Mouse (Mus musculus) heart, embryonic 15.5 days (tissue): ENCODE data around the gene Abcg8. TPM values are rescaled to one million over a fixed set of nuclear protein-coding genes. Genes with fewer than 3 reads are reported as not detected.

Source experiments
- ATAC-seq: fragments of 200-750 bp; cut with Nextera tagmentation; replicated peaks from 2 replicates; pipeline ENCODE4 v1.8.0; 2017; ENCODE audit warnings: low read depth, moderate TSS enrichment; ENCODE audit not compliant: insufficient number of reproducible peaks, insufficient read depth, low FRiP score
- H3K27ac ChIP-seq: fragments of 300-500 bp; sonication (generic); 2 replicates; pipeline ENCODE4 v1.5.1; 2015; ENCODE audit warnings: mild to moderate bottlenecking, inconsistent platforms
- H3K27me3 ChIP-seq: fragments of 300-500 bp; sonication (generic); 2 replicates; pipeline ENCODE4 v1.6.1; 2015; ENCODE audit warnings: inconsistent platforms
- H3K36me3 ChIP-seq: fragments of 300-500 bp; sonication (generic); 2 replicates; pipeline ENCODE4 v1.6.1; 2015; ENCODE audit warnings: mild to moderate bottlenecking, inconsistent platforms
- H3K4me1 ChIP-seq: fragments of 300-500 bp; sonication (generic); replicated peaks from 2 replicates; pipeline ENCODE4 v1.6.1; 2015; ENCODE audit warnings: inconsistent platforms
- H3K4me2 ChIP-seq: fragments of 300-500 bp; sonication (generic); 2 replicates; pipeline ENCODE4 v1.6.1; 2015; ENCODE audit warnings: inconsistent platforms, mild to moderate bottlenecking, moderate library complexity
- H3K4me3 ChIP-seq: fragments of 300-500 bp; sonication (generic); 2 replicates; pipeline ENCODE4 v1.5.1; 2015; ENCODE audit warnings: mild to moderate bottlenecking, inconsistent platforms
- H3K9ac ChIP-seq: fragments of 300-500 bp; sonication (generic); 2 replicates; pipeline ENCODE4 v1.6.1; 2015; ENCODE audit warnings: mild to moderate bottlenecking, inconsistent platforms
- H3K9me3 ChIP-seq: fragments of 300-500 bp; sonication (generic); replicated peaks from 2 replicates; pipeline ENCODE4 v1.6.1; 2016; ENCODE audit warnings: inconsistent platforms
- WGBS: fragments of 180-500 bp; shearing (Covaris S2); methylation state at CpG from one replicate; pipeline ENCODE4 v1.1.7; 2015; ENCODE audit warnings: mixed read lengths; 5-methylcytosine and 5-hydroxymethylcytosine counted together
- polyA plus RNA-seq: library from polyadenylated mRNA; unstranded; fragments of >200 nt; fragmentation: Nextera tagmentation; extraction: Ambion mirVana; gene quantifications from 2 replicates; pipeline ENCODE4 v1.2.1, GENCODE M21; 2015

The Abcg8 gene
- polyA plus RNA-seq, 1 experiment from 2014 or later, result not detected

- Histone ChIP-seq H3K27ac (no peak overlapping the region), H3K27me3 (no peaks in the 10 kb centered on the region), H3K4me1 (no peaks in the 10 kb centered on the region), H3K4me3 (no peak overlapping the region), H3K9ac (no peak overlapping the region), H3K36me3 (no peaks in the 10 kb centered on the region), H3K4me2 (no peak overlapping the region), H3K9me3 (no peaks in the 10 kb centered on the region)
- WGBS, result 33% methylated on average over 5 of the region's 5 CpGs
- no peak for ATAC-seq
These were observed 17.9 kb upstream of the Abcg8 start for GRCm38 (mm10) chr17:84658195-84658594.

GRCm38 (mm10) chr17:84658951-84659350, 17.2 kb upstream of the Abcg8 start:
- H3K4me1 ChIP-seq, result no peaks in the 10 kb centered on the region
- no peak overlapping the region for H3K27ac ChIP-seq
- no peak overlapping the region for H3K9ac ChIP-seq
- no peak for ATAC-seq
- 71% methylated on average over 8 of the region's 8 CpGs for WGBS
- no peaks in the 10 kb centered on the region for H3K9me3 ChIP-seq
- no peak overlapping the region for H3K4me2 ChIP-seq
- H3K36me3 ChIP-seq, result no peaks in the 10 kb centered on the region
- no peak overlapping the region for H3K4me3 ChIP-seq
- H3K27me3 ChIP-seq, result no peaks in the 10 kb centered on the region

GRCm38 (mm10) chr17:84665053-84665452, 11.0 kb upstream of the Abcg8 start:
- Histone ChIP-seq H3K4me3 (no peak overlapping the region), H3K9me3 (no peaks in the 10 kb centered on the region), H3K36me3 (no peaks in the 10 kb centered on the region), H3K27ac (no peak overlapping the region), H3K27me3 (no peaks in the 10 kb centered on the region), H3K9ac (no peak overlapping the region), H3K4me2 (no peak overlapping the region), H3K4me1 (peaks cover 3% of the 10 kb centered on the region)
- 36% methylated on average over 10 of the region's 10 CpGs for WGBS
- ATAC-seq, result no peak

GRCm38 (mm10) chr17:84665691-84666090, 10.4 kb upstream of the Abcg8 start:
- no peak overlapping the region for H3K27ac ChIP-seq
- no peak for ATAC-seq
- H3K4me1 ChIP-seq, result peaks cover 3% of the 10 kb centered on the region
- no peaks in the 10 kb centered on the region for H3K27me3 ChIP-seq
- no peaks in the 10 kb centered on the region for H3K9me3 ChIP-seq
- no peak overlapping the region for H3K4me2 ChIP-seq
- 33% methylated on average over 9 of the region's 9 CpGs for WGBS
- H3K36me3 ChIP-seq, result no peaks in the 10 kb centered on the region
- H3K4me3 ChIP-seq, result no peak overlapping the region
- H3K9ac ChIP-seq, result no peak overlapping the region

- H3K4me2 ChIP-seq, result no peak overlapping the region
- no peak for ATAC-seq
- 81% methylated on average over 3 of the region's 3 CpGs for WGBS
- no peaks in the 10 kb centered on the region for H3K27me3 ChIP-seq
- no peaks in the 10 kb centered on the region for H3K36me3 ChIP-seq
- H3K27ac ChIP-seq, result no peak overlapping the region
- H3K9ac ChIP-seq, result no peak overlapping the region
- H3K4me3 ChIP-seq, result no peak overlapping the region
- H3K9me3 ChIP-seq, result no peaks in the 10 kb centered on the region
- H3K4me1 ChIP-seq, result peaks cover 3% of the 10 kb centered on the region
These were observed 8.3 kb upstream of the Abcg8 start for GRCm38 (mm10) chr17:84667848-84668247.

GRCm38 (mm10) chr17:84672376-84673369, 3.4 kb upstream of the Abcg8 start:
- Histone ChIP-seq H3K9ac (no peak overlapping the region), H3K9me3 (no peaks in the 10 kb centered on the region), H3K27me3 (peaks cover 17% of the 10 kb centered on the region; the same call in 1 of the 2 replicates), H3K4me1 (peaks cover 11% of the 10 kb centered on the region; the same call in 1 of the 2 replicates), H3K27ac (no peak overlapping the region), H3K36me3 (no peaks in the 10 kb centered on the region), H3K4me3 (no peak overlapping the region), H3K4me2 (no peak overlapping the region)
- no peak for ATAC-seq
- 68% methylated on average over 16 of the region's 16 CpGs for WGBS

- peaks cover 11% of the 10 kb centered on the region; the same call in 1 of the 2 replicates for H3K4me1 ChIP-seq
- 48% methylated on average over 7 of the region's 7 CpGs for WGBS
- H3K9ac ChIP-seq, result no peak overlapping the region
- no peak overlapping the region for H3K27ac ChIP-seq
- ATAC-seq, result no peak
- H3K9me3 ChIP-seq, result no peaks in the 10 kb centered on the region
- no peaks in the 10 kb centered on the region for H3K36me3 ChIP-seq
- no peak overlapping the region for H3K4me2 ChIP-seq
- no peak overlapping the region for H3K4me3 ChIP-seq
- peaks cover 17% of the 10 kb centered on the region; the same call in 1 of the 2 replicates for H3K27me3 ChIP-seq
These were observed 2.1 kb upstream of the Abcg8 start for GRCm38 (mm10) chr17:84674048-84674447.

GRCm38 (mm10) chr17:84675204-84675603, 898 bp upstream of the Abcg8 start:
- Histone ChIP-seq H3K4me2 (no peak overlapping the region), H3K27me3 (peaks cover 17% of the 10 kb centered on the region; the same call in 1 of the 2 replicates), H3K36me3 (no peaks in the 10 kb centered on the region), H3K4me3 (no peak overlapping the region), H3K9ac (no peak overlapping the region), H3K4me1 (peaks cover 11% of the 10 kb centered on the region; the same call in 1 of the 2 replicates), H3K9me3 (no peaks in the 10 kb centered on the region), H3K27ac (no peak overlapping the region)
- no peak for ATAC-seq
- 47% methylated on average over 4 of the region's 4 CpGs for WGBS

GRCm38 (mm10) chr17:84677595-84677994, 1.5 kb downstream of the Abcg8 start:
- no peaks in the 10 kb centered on the region for H3K9me3 ChIP-seq
- no peak overlapping the region for H3K4me3 ChIP-seq
- peaks cover 11% of the 10 kb centered on the region; the same call in 1 of the 2 replicates for H3K4me1 ChIP-seq
- no peaks in the 10 kb centered on the region for H3K36me3 ChIP-seq
- no peak overlapping the region for H3K27ac ChIP-seq
- ATAC-seq, result no peak
- H3K27me3 ChIP-seq, result peaks cover 17% of the 10 kb centered on the region; the same call in 1 of the 2 replicates
- no peak overlapping the region for H3K4me2 ChIP-seq
- 85% methylated on average over 11 of the region's 11 CpGs for WGBS
- no peak overlapping the region for H3K9ac ChIP-seq

- Histone ChIP-seq H3K4me2 (no peak overlapping the region), H3K4me3 (no peak overlapping the region), H3K27me3 (no peaks in the 10 kb centered on the region), H3K27ac (no peak overlapping the region), H3K4me1 (no peaks in the 10 kb centered on the region), H3K9ac (no peak overlapping the region), H3K9me3 (no peaks in the 10 kb centered on the region), H3K36me3 (no peaks in the 10 kb centered on the region)
- 82% methylated on average over 3 of the region's 3 CpGs for WGBS
- ATAC-seq, result no peak
These were observed 5.6 kb downstream of the Abcg8 start for GRCm38 (mm10) chr17:84681670-84682069.

GRCm38 (mm10) chr17:84682734-84683717, 6.9 kb downstream of the Abcg8 start, which contains the start of gene Abcg5:
Gene Abcg5, minus strand, starts transcription at chr17:84683011.
- Histone ChIP-seq H3K4me1 (no peaks in the 10 kb centered on the region), H3K36me3 (no peaks in the 10 kb centered on the region), H3K27ac (no peak within 1 kb of the TSS), H3K27me3 (no peaks in the 10 kb centered on the region), H3K9ac (no peak within 1 kb of the TSS), H3K9me3 (no peaks in the 10 kb centered on the region), H3K4me3 (no peak within 1 kb of the TSS), H3K4me2 (no peak within 1 kb of the TSS)
- ATAC-seq, result no peak; the same call in 1 of the 2 replicates
- 64% methylated on average over 18 of the region's 18 CpGs for WGBS
